Mouse (Mus musculus): ENCODE data around the gene Kif22.

- no peak for TF ChIP-seq CTCF (IDR thresholded peaks at IDR 0.05; ENCODE audit: borderline replicate concordance, insufficient read depth, low read length)
- TF ChIP-seq POLR2A (IDR thresholded peaks at IDR 0.05; ENCODE audit: low read depth, low read length), result no peak
These were observed 59.2 kb downstream of the Kif22 start for GRCm38 (mm10) chr7:126983113-126983512.
